Mouse (Mus musculus): Measurements from ENCODE around the gene Map4k1. TPM values are rescaled to one million over a fixed set of nuclear protein-coding genes. Genes with fewer than 3 reads are reported as not detected.

Gene Map4k1
- polyA plus RNA-seq (2017; shearing (Covaris generic)): 100 to 1,000 TPM; 152 to 176 TPM

DNA sequence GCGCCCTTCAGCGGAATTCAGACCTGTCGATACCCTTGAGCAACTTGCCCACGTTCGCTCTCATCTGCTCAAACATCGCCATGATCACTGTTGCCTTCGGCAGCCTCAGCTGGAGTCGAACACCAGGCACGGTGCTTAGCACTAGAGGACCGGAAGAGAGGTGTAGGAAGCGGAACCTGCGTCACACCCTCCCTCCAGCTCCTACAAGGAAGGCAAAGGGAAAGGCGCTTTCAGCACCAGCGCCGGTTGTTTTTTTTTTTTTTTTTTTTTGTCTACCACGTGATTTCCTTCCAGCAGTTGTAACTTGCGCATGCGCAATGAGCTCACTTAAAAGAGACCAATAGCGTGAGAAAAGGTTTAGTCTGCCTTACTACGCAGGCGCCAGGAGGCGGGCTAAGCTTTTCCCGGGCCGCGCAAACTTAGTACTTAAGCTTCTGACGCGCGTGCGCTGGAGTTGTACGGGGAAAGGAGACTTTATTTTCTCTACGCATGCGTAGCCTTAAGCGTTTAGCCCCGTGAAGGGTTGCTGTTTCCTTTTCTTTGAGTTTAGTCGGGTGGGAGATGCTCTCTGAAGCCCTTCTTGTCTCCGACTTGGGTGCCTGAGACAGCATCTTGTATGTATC, at the start of gene Map4k1, which contains the start of gene Eif3k:
Gene Map4k1 (plus strand): TSS at position 400 of the 623 bp plus-strand sequence.
Gene Eif3k (minus strand): TSS at position 214 of the 623 bp plus-strand sequence.

DNA sequence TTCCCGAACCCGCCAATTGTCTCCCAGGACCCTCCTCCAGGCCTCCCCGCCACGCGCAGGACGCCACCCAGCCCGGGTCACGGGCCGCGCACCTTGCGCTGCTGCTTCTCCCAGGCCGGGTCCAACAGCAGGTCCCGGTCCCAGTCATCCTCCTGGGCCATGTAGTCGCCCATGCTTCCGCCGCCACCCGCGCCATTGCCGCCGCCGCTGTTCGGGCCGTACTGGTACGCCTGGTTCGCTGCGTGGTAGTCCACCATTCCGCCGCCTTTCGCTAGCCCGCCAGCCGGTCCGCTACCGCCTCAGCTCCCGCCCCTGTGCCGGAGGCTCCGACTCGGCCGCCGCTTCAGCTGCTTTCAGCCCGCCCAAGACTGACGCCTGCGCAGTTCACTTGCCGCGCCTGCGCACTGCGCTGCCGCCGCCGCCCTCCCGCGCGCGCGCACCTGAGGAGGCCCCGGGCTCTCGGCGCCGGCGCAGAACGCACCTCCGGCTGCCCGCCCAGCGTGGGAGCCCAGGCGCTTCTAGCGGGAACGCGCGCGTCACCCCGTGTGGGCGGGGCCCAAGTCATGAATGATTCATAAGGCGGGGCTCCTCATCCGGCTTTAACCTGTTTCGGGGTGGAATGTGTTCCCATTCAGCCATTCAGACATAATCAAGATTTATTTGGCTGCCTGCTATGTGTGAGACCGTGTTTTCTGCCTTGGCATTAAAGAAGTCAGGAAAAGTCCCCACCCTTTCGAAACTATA, 19.8 kb upstream of the Map4k1 start, which contains the start of gene Actn4:
Gene Actn4 (minus strand): TSS at position 414 of the 744 bp plus-strand sequence.

Other genes with a start within 250 kb of the Map4k1 start
- 10 to 100 TPM; 94.8 to 97.2 TPM for gene Mrps12, start 240.2 kb upstream of the Map4k1 start, polyA plus RNA-seq (2017; shearing (Covaris generic))
- gene Sars2, start 240.1 kb upstream of the Map4k1 start, polyA plus RNA-seq (2017; shearing (Covaris generic)): 10 to 100 TPM; 19.8 to 23.6 TPM
- not detected for gene Ccer2, start 225.9 kb upstream of the Map4k1 start, polyA plus RNA-seq (2017; shearing (Covaris generic))
- gene Sirt2, start 215.3 kb upstream of the Map4k1 start, polyA plus RNA-seq (2017; shearing (Covaris generic)): 100 to 1,000 TPM in 1 of 2 experiments, 10 to 100 TPM in 1; 74.7 to 117 TPM
- gene Nfkbib, start 214.5 kb upstream of the Map4k1 start, polyA plus RNA-seq (2017; shearing (Covaris generic)): 100 to 1,000 TPM; 102 to 109 TPM
- 100 to 1,000 TPM; 220 to 310 TPM for gene Rinl, start 193.1 kb upstream of the Map4k1 start, polyA plus RNA-seq (2017; shearing (Covaris generic))
- 100 to 1,000 TPM; 305 to 311 TPM for gene Hnrnpl, start 173.5 kb upstream of the Map4k1 start, polyA plus RNA-seq (2017; shearing (Covaris generic))
- 100 to 1,000 TPM; 187 to 201 TPM for gene Ech1, start 156.8 kb upstream of the Map4k1 start, polyA plus RNA-seq (2017; shearing (Covaris generic))
- gene Lgals4, start 148.2 kb upstream of the Map4k1 start, polyA plus RNA-seq (2017; shearing (Covaris generic)): 10 to 100 TPM; 16.8 to 29.9 TPM
- 10 to 100 TPM in 1 of 2 experiments, 1 to 10 TPM in 1; 3.2 to 11.6 TPM for gene Lgals7, start 118.2 kb upstream of the Map4k1 start, polyA plus RNA-seq (2017; shearing (Covaris generic))
- gene Capn12, start 100.6 kb upstream of the Map4k1 start, polyA plus RNA-seq (2017; shearing (Covaris generic)): under 1 TPM in 1 of 2 experiments, not detected in 1; 0.65 TPM
- 100 to 1,000 TPM; 157 to 274 TPM for gene Actn4, start 19.7 kb upstream of the Map4k1 start, polyA plus RNA-seq (2017; shearing (Covaris generic))
- 100 to 1,000 TPM; 357 to 451 TPM for gene Eif3k, start 186 bp upstream of the Map4k1 start, polyA plus RNA-seq (2017; shearing (Covaris generic))
- under 1 TPM; 0.16 to 0.95 TPM for gene Ryr1, start 143.1 kb downstream of the Map4k1 start, polyA plus RNA-seq (2017; shearing (Covaris generic))
- 1 to 10 TPM in 1 of 2 experiments, under 1 TPM in 1; 0.59 to 2.7 TPM for gene Rasgrp4, start 152.8 kb downstream of the Map4k1 start, polyA plus RNA-seq (2017; shearing (Covaris generic))
- 10 to 100 TPM; 63.1 to 73.0 TPM for gene Fam98c, start 174.2 kb downstream of the Map4k1 start, polyA plus RNA-seq (2017; shearing (Covaris generic))
- under 1 TPM; 0.11 to 0.24 TPM for gene Ggn, start 188.2 kb downstream of the Map4k1 start, polyA plus RNA-seq (2017; shearing (Covaris generic))
- under 1 TPM in 1 of 2 experiments, not detected in 1; 0.29 TPM for gene Spred3, start 188.4 kb downstream of the Map4k1 start, polyA plus RNA-seq (2017; shearing (Covaris generic))
- 100 to 1,000 TPM; 281 to 290 TPM for gene Psmd8, start 198.7 kb downstream of the Map4k1 start, polyA plus RNA-seq (2017; shearing (Covaris generic))
- 1 to 10 TPM; 1.1 to 1.2 TPM for gene Catsperg1, start 232.0 kb downstream of the Map4k1 start, polyA plus RNA-seq (2017; shearing (Covaris generic))

Measured in activated CD4-positive, CD25-positive, alpha-beta regulatory T cell (primary cell).